Mouse (Mus musculus) right cerebral cortex, postnatal 10 days (tissue): ENCODE results near the gene Stard9.
"Not testable (repeated sequence)": the region's sequence is repeated elsewhere in the genome, so short reads cannot be mapped to it uniquely, and the experiment has no call there.

Source experiments
- DNase-seq, 2 experiments: peaks; one replicate each; pipeline ENCODE4 v3.0.0; 2021; ENCODE audit warnings: low spot score in 2 of 2

The Stard9 gene

DNA sequence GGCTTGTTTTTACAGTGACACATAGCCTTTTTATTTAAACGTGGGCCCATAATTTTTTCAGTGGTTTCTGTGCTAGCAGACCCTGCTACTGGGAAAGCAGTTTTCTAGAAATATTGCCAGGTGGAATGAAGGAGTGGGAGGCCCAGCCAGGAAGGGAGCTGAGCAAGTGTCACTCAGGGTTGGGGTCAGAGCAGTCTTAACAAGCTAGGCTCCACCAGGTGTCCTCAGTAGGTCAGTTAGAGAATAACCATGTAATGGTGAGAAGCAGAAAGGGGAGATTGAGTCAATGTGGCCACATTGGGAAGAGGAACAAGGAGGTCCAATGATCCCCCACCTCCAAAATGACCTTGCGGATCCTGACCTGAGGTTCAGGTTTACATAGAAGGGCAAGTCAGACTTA lies 25.8 kb downstream of the Stard9 start:
- no peak for DNase-seq

DNA sequence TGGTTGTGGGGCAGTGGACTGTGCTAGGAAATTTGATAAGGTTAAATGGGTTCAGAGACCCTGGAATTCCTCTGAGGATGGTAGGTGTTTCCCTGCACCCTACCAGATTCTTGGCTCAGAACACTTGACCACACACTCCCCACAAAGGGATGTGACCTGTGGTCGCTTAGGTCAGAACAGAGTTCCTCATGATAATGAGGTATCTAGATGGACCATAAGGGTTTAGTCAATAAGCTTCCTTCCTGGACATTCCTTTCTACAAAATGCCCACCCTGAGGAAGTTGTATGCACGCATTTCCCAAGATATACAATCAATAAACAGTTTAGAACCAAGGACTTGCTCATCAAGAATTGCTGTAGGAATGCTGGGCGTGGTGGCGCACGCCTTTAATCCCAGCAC lies 27.0 kb downstream of the Stard9 start:
- DNase-seq = no peak

DNA sequence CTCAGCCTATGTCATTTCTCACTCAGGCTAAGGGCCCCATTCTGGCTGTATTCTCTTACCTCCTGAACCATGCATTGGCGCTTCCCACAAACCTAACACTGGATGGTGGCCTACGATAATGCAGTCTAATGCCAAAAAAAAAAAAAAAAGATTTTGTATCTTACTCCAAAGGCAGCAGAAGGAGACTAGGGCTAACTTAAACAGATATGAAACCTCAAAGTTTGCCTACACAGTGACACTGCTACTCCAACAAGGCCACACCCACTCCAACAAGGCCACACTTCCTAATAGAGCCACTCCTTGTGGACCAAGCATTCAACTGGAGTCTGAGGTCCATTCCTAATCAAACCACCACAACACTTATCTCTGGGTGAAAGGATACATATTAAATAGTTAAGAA lies 27.8 kb downstream of the Stard9 start:
- no peak for DNase-seq

DNA sequence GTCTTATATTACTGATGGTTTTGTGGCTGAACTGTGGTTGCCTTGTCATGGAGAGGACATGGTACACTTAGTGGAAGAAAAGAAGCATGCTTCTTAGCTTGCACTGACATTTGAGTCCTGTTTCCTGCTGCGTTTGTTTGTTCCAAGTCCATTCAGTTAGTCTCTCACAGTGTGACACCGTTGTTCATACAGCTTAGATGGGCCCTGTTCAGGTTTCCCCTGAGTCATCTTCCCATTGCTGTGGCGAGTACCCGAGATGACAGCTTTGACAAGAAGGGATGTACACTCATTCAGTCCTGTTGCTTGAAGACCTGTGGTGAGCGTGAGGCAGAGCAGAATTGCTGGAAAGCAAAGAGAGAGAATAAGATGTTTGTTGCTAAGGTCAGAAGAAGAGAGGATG lies 29.6 kb downstream of the Stard9 start:
- no peak for DNase-seq

DNA sequence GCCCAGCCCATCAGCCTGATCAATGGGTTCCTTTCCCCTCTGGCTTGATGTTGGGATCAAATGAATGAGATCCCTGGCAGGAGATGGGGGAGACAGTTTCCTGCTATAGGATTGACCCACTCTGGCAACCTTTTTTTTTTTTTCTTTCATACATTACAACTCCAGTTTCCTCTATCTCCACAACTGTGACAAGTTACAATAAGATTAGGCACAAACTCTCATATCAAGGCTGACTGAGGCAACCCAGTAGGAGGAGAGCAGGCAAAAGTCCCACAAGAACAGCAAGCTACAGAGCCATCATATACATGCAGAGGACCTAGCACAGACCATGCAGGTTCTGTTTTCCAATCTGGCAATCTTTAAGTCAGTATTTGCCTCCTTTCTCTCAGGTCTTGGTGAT lies 30.4 kb downstream of the Stard9 start:
- DNase-seq = no peak

DNA sequence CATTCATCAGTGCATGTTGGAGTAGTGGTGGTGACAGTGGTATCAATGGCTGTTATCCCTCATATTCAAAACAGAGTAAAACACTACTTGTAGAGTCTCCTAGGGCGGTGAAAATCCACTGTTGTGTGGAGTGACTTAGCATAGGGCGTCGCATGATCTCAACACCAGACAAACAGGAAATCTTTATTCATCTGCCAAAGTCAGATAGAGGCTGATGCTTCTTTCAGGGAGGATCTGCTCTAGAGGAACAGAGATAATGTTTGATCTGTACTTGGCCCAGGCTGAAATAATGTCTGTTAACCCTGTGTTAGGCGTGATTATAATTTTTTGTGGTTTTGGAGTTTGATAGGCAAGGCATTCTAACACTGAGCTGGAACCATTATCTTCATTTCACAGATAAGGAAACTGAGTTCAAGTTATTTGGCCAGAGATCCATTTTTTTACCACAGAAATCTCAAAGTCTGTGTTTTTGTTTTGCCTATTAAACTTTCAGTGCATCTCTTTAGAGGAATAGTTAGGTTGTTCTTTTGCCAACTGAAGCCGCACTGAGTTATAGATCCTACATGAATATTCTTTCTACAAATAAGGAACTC lies 31.7 kb downstream of the Stard9 start:
- no peak for DNase-seq

DNA sequence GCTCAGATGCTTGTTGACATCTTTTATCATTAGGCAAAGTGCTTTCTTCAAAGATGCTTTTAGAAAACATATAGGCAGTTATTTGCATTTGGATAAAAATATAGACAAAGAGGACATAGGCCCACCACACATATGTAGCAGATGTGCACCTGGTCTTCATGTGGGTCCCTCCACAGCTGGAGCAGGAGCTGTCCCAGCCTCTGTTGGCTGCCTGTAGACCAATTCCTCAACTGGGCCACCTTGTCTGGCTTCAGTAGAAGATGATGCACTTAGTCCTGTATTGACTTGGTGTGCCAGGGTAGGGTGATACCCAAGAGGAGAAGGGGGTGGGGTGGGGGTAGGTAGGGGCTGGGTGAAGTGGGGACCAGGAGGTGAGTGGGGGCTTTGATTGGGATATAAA lies 33.8 kb downstream of the Stard9 start:
- no peak for DNase-seq

DNA sequence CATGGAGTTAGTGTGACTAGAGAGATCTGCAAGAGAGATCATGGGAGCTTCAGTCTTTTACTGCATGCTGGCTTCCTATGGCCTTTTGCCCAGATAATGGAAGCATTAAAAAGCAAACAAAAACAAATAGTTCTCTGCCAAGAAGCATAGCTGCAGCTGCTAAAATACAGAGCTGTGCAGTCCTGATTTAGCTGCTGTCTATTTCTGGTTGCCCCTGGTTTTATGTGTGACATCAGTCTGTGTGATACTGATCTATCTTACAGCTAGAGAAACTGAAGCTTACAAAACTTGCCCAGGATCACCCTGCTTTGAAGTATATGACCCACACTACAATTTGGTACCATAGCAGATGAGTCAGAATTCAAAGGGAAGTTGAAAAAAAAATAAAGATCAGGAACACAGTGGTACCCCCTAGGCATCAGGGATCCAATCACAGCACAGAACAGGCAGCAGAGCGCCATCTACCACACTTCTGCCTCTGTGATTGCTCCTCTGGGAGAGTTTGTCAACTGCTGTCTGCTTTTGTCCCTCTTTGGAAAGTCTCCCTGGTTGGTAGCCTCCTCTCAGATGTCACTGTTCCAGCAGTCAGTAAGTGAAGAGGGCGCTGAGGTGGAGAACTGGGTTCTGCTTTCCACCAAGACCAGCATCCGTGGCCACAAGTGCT lies 34.7 kb downstream of the Stard9 start:
- no peak for DNase-seq

DNA sequence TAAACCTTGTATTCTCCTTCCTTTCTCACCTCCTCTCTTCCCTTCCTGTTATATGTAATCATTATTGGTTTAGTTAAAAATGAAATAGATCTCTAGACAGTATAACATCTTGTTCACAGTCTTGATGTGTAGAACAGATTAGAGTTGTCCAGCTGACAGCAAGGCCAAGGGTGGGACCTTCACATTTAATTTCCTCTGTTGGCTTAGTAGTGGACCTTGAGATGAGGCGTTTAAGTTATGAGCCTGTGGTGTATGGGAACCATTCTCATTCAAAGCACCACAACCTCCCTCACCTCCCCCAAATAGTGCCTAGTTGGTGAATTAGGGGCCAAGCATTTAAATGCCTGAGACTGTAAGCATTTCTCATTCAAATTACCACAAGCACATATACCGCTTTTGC lies 38.5 kb downstream of the Stard9 start:
- no peak for DNase-seq

DNA sequence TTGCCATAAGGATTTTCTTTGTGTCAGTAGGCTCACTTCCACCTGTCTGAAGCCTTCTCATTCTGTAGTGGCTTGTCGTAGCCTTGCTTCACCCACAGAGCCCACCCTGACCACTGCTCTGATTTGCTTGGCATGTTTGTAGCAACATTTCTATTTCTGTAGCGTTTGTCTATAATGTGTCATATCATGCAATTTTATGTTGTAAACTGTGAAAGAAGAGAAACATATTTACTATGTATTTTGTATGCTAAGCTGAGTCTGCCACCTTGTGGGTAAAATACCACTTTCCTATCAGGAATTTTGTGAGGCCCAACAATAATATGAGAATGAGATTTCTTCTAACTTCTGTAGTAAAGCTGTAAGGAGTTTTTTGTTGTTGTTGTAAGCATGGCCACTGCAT lies 41.3 kb downstream of the Stard9 start:
- DNase-seq = no peak

DNA sequence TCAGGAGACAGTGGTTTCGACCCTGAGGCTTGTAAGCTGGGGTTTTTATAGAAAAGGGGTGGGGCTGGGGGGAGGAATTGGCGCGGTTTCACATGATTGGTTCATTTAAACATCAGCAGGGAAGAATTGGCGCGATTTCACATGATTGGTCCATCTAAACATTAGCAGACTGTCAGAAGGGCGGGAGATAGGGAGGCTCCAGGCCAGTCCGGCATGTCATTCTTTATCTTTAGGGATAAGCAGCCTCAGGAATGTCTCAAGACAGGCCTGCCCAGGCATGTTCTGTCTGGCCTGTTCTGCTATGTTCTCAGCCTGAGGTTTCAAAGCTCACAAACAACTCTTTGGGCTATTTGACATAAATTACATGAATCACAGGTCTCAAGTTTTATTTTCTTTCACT lies 52.2 kb downstream of the Stard9 start:
- DNase-seq = not testable (repeated sequence)

DNA sequence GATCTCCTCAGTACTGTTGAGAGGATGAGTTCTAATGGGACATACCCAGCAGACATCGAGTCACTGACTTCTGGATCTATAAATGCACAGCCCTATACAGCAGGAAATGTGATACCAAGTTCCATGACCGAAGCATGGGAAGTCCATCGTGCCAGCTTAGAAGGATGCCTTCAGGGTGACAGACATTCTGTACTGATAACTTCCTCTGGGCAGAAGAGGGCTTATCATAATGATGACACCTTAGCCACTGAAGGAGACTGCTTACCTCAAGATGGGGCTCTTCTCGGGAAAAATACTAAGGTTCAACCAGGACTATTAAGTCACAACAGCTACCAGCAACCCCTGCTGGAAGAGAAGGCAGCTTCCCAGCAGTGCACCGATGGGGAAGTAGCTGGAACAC lies 68.8 kb downstream of the Stard9 start:
- DNase-seq = no peak

DNA sequence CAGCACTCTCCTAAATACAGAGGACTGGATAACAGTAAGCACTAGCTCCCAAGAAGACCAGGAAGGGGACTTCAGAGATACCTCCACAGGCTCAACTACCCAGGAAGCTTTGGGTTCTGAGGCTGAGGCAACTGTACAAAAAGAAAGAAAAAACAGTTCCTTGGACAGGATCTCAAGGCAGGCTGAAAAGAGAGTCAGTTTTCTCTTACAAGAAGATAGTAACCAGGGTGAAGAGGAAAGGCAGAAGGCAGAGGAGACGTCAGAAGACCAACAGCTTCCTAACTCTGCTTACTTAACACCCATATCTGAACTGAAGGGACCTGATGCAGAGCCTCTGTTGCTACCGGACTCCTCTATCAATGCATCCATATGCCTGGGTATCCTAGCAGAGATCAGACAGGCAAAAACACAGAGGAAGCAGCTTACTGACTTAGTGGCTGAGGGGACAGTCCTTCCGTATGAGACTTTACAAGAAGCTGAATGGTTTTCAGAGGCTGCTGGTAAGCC lies 71.5 kb downstream of the Stard9 start:
- no peak for DNase-seq

DNA sequence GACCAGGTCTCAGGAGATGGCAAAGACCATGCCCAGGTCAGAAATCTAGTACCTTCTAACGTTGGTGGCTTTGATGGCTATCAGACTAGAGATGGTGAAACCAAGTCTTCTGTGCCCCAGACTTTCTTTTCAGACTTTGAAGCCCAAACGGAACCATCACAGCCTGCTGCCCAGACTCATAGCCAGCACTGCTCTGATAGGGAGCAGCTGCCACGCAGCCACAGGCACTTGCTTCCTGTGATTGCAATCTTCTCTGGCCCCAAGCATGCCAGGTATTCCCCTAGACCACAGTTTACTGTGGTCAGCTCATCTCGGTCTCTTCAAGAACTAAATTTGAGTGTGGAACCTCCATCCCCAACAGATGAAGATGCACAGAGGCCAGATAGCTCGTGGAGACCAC lies 73.8 kb downstream of the Stard9 start:
- DNase-seq = no peak

DNA sequence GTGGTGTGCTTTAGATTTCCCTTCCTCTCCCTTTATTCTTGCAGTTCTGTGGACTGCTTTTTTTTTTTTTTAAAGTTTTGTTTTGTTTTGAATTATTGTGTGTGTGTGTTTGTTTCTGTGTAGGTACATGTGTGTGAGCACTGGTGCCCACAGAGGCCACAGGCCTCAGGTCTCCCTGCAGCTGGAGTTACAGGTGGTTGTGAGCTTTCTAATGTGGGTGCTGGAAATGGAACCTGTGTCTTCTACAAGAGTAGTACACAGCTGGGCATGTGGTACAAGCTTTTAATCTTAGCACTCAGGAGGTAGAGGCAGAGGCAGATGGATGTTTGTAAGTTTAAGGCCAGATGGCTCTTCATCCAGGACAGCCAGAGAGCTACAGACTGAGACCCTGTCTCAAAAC lies 78.1 kb downstream of the Stard9 start:
- DNase-seq = no peak

DNA sequence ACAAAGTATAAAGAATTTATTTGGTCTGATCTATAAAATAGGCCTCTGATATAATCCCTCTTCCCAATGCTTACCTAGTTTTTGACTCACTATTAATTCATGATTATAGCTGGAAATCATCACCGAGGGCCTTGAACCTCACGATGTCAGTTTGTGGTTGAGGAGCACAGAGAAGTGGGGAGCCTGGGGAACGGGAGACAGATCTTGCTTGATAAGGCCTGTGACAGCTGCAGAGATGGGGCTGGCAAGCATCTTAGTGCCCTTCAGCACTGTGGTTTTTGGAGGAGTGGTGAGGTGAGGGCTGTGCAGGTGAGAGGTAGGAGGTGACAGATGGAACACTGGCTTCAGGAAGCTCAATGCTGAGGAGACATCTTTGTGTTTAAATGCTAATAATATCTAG lies 81.2 kb downstream of the Stard9 start:
- DNase-seq = no peak

DNA sequence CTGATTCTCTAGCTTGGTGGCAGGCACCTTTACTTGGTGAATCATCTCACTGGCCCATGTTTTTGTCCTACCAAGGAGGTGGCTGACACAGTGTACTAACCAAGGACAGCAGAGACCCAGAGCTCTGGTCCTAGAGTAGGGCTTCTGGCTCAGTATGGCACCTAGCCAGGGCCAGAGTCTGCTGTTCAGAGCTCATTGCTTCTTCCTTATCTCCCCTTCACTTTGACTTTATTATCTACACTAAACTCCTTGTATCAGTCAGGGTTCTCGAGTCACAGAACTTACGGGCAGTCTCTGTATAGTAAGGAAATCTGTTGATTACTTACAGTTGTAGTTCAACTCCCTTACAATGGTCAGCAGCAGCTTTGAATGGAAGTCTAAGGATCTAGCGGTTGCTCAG lies 82.0 kb downstream of the Stard9 start:
- DNase-seq = no peak

DNA sequence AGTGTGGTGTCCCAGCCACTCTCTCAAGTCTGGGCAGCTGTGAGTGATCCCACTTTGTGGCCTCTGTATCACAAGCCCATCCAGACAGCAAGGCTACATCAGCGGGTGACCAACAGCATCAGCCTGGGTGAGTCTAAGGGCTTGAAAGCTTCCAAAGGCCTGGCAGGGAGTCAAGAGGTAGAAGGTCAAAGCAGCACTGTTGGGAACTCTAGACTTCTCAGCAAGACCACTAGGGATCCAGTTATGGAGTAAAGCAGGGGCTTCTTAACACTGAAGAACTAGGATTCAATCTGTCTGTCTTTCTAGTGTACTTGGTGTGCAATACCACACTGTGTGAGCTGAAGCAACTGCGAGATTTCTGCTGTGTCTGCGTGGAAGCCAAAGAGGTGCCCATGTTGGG lies 84.5 kb downstream of the Stard9 start:
- DNase-seq = no peak

DNA sequence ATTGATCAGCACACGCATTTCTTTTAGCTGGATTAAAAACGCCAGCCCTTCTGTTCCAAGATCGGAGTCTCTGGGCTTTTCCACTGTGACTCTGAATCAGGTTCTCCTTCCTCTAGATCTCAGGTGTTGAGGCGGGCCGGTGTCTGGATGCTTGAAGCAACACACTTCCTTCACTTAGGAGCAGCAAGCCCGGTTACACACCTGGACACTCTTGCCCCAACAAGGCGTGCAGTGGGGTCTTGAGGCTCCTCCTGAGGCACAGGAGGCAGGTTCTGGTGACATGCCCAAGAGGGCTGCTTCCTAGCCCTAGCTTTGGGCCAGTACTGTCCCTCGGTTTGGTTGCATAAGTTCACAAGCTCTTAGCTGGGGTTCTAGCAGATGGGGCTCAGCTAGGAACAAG lies 89.6 kb downstream of the Stard9 start:
- no peak for DNase-seq

DNA sequence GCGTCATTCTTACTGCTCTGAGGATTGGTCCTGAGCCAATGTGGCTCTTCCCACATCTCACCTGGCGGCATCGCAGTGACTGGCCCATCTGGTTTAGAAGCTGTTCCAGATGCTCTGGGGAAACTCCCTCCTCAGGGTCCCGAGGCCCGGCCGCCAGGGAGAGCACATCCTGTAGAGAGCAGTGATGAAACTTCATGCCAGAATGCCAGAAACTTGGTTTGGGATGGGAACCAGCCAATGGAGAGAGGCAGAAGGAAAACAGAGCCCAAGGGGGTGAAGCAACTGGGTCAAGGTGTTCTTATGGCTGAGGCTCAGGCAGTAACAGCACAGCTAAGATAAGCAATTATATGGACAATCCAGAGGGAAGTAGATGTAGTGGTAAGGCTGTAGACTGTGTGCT lies 91.9 kb downstream of the Stard9 start:
- DNase-seq = no peak

DNA sequence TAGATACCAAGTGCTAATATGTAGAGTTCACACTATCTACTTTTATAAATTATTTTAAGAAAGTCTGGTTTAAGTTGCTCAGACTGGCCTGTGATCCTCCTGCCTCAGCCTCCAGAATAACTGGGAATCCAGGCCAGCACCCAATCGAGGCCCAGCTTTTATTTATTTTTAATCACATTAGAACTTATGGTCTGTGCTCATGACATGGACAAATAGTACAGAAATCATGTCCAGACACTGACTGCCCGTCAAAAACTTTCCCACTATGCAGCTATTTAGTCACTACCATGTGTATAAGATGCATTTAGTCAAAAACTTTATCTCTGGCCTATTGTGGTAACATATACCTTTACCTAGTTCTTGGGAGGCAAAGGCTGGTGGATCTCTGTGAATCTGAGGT lies 93.0 kb downstream of the Stard9 start:
- DNase-seq = no peak

DNA sequence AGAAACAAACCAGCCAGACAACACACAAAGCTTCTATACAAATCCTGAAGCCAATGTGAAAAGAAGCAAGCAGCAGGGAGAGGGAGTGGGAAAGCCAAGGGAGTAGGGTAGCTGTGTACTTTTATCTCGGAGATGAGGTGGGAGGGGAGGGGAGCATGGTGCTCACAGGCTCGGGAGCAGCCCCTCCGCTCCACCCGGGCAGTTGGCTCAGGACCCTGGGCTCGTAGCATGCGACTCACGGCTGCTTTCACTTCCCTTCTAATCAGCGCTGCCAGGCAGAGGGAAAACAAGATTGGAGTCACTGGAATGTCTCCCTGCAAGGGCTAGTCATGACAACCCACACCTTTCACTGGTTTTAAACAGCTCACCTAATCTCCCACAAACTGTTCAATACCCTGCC lies 93.6 kb downstream of the Stard9 start:
- no peak for DNase-seq

DNA sequence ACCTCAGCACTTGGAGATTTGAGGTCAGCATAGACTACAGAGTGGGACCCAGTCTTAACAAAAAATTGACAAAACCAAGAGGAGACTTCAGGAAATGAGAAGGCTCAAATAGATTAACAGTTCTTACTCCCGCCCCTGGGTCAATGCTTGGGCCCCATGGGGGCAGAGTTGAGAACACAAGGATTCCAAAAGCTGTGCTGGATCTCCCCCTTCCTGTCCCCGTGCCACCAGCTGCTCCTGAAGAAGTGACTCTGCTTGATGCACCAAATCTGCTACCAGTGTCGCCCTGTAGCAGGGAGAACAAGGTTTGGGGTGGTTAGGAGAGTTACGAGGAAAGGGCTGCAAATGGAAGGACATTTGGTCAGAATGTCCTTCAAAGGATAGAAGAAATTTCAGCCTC lies 94.7 kb downstream of the Stard9 start:
- no peak for DNase-seq

DNA sequence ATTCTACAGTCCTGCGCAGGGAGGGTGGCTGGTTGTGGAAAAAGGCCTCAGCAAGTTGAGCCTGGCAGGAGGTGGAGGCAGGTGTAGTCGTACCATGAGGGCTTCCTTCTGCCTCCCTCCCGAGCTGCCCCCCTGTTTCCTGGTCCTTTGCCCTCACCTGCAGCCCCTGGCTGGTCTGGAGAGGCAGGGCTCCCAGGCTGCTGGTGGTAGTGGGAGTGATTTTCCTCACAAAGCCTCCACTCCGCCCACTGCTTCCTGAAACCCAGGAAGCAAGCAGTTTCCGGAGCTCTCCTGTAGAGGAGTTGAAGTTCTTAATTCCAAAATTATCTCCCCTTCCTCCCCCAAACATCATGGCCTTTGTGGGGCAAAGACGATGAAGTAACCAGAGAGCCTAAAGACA lies 95.3 kb downstream of the Stard9 start:
- DNase-seq = no peak
